Mouse (Mus musculus): ENCODE data around the gene Cttn. TPM values are rescaled to one million over a fixed set of nuclear protein-coding genes. Genes with fewer than 3 reads are reported as not detected.

Cttn gene
- polyA plus RNA-seq, 1 experiment, result 177 TPM

DNA sequence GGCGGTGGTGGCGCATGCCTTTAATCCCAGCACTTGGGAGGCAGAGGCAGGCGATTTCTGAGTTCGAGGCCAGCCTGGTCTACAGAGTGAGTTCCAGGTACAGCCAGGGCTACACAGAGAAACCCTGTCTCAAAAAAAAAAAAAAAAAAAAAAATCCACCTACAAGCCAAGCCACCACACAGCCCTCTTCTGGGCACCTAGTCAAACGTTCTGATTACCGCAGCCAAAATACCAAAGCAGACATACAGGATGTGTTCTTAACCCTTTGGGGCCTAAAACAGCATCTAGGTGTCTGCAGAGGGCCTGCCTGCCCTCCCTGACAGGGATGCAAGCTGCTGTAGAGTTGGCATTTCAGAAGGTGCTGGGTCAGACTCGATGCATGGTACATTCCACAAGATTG lies 8.2 kb downstream of the Cttn start:
- H3K27me3 ChIP-seq (ENCODE audit: control insufficient read depth, insufficient read depth, insufficient read length), result no peaks in the 10 kb centered on the region
- H3ac ChIP-seq (ENCODE audit: control insufficient read depth, insufficient read length, low read depth), result no peak overlapping the region
- no peak overlapping the region for H3K4me3 ChIP-seq (ENCODE audit: insufficient read depth, poor library complexity, severe bottlenecking)
- peaks cover 81% of the 10 kb centered on the region for H3K79me2 ChIP-seq (ENCODE audit: control insufficient read depth, insufficient read depth)
- TF ChIP-seq CEBPB (IDR thresholded peaks at IDR 0.05; ENCODE audit: low read depth) (no peak), MYOG (IDR thresholded peaks at IDR 0.05; ENCODE audit: control insufficient read depth, extremely low read depth, insufficient read length) (no peak), FOSL1 (IDR thresholded peaks at IDR 0.05; ENCODE audit: insufficient read depth, low read length, poor library complexity, severe bottlenecking) (no peak), USF1 (IDR thresholded peaks at IDR 0.05; ENCODE audit: low read depth) (no peak), CTCF (IDR thresholded peaks at IDR 0.05; ENCODE audit: control insufficient read depth, insufficient read depth, insufficient read length) (no peak), MYOD1 (IDR thresholded peaks at IDR 0.05; ENCODE audit: control insufficient read depth, insufficient read length, low read depth) (no peak), MAX (IDR thresholded peaks at IDR 0.05) (no peak)
- H3K36me3 ChIP-seq (ENCODE audit: control insufficient read depth, insufficient read depth), result peaks cover 87% of the 10 kb centered on the region
- peaks cover 29% of the 10 kb centered on the region for H3K79me3 ChIP-seq (ENCODE audit: low read depth)

DNA sequence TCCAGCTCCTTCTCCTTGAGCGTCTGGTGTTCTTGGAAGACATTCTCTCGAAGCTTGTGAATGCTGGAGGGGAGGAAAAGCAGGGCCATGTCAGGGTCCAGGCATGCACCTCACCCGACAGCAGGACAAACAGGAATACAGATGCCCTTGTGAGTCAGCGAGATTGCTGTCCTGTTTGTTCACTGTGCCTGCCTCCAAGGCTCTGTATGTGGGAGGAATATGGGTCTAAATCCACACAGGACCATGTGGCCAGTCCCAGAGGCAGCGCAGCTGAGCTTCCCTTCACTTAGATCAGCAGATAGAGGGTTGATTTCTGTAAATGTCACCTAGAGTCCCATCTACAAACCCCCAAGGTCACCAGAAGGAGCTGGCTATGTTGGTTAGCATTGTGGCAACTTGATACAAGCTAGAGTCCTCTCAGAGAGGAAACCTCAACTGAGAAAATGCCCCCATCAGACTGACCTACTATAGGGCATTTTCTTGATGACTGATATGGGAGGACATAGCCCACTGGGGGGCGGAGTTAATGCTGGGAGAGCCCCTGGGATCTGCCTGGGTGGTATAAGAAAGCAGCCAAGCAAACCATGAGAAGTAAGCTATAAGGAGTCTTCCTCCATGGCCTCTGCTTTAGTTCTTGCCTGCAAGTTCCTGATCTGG lies 9.4 kb downstream of the Cttn start:
- Histone ChIP-seq H3K36me3 (ENCODE audit: control insufficient read depth, insufficient read depth) (peaks cover 91% of the 10 kb centered on the region), H3K79me3 (ENCODE audit: low read depth) (peaks cover 17% of the 10 kb centered on the region), H3K4me3 (ENCODE audit: insufficient read depth, poor library complexity, severe bottlenecking) (no peak overlapping the region), H3K27me3 (ENCODE audit: control insufficient read depth, insufficient read depth, insufficient read length) (no peaks in the 10 kb centered on the region), H3K79me2 (ENCODE audit: control insufficient read depth, insufficient read depth) (peaks cover 69% of the 10 kb centered on the region), H3ac (ENCODE audit: control insufficient read depth, insufficient read length, low read depth) (no peak overlapping the region)
- TF ChIP-seq MAX (IDR thresholded peaks at IDR 0.05), result no peak
- TF ChIP-seq MYOD1 (IDR thresholded peaks at IDR 0.05; ENCODE audit: control insufficient read depth, insufficient read length, low read depth), result no peak
- no peak for TF ChIP-seq CEBPB (IDR thresholded peaks at IDR 0.05; ENCODE audit: low read depth)
- no peak for TF ChIP-seq MYOG (IDR thresholded peaks at IDR 0.05; ENCODE audit: control insufficient read depth, extremely low read depth, insufficient read length)
- no peak for TF ChIP-seq CTCF (IDR thresholded peaks at IDR 0.05; ENCODE audit: control insufficient read depth, insufficient read depth, insufficient read length)
- no peak for TF ChIP-seq USF1 (IDR thresholded peaks at IDR 0.05; ENCODE audit: low read depth)
- TF ChIP-seq FOSL1 (IDR thresholded peaks at IDR 0.05; ENCODE audit: insufficient read depth, low read length, poor library complexity, severe bottlenecking), result no peak

DNA sequence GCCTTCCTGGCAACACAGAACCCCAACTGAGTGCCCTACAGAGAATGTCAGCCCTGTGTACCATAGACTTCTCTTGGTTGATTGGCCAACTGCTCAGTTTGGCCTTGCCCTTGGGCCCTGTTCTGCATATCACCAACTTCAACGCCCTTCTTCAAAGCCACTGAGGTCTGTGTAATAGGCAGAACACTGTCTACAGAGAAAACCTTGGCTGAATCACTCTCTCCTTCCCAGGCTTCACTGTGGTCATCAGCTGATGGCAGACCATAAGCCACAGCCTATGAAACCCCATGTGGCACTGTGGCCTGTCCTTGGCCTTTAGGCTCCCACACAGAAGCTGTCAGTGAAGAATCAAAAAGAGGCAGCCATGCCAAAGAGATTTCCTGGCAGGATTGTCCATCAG lies 11.9 kb downstream of the Cttn start:
- H3K36me3 ChIP-seq (ENCODE audit: control insufficient read depth, insufficient read depth), result peaks cover 95% of the 10 kb centered on the region
- H3K79me3 ChIP-seq (ENCODE audit: low read depth), result peaks cover 9% of the 10 kb centered on the region
- TF ChIP-seq USF1 (IDR thresholded peaks at IDR 0.05; ENCODE audit: low read depth) (no peak), CTCF (IDR thresholded peaks at IDR 0.05; ENCODE audit: control insufficient read depth, insufficient read depth, insufficient read length) (no peak), MYOG (IDR thresholded peaks at IDR 0.05; ENCODE audit: control insufficient read depth, extremely low read depth, insufficient read length) (no peak)
- H3K27me3 ChIP-seq (ENCODE audit: control insufficient read depth, insufficient read depth, insufficient read length), result no peaks in the 10 kb centered on the region
- peaks cover 47% of the 10 kb centered on the region for H3K79me2 ChIP-seq (ENCODE audit: control insufficient read depth, insufficient read depth)
- H3ac ChIP-seq (ENCODE audit: control insufficient read depth, insufficient read length, low read depth), result no peak overlapping the region
- no peak overlapping the region for H3K4me3 ChIP-seq (ENCODE audit: insufficient read depth, poor library complexity, severe bottlenecking)

DNA sequence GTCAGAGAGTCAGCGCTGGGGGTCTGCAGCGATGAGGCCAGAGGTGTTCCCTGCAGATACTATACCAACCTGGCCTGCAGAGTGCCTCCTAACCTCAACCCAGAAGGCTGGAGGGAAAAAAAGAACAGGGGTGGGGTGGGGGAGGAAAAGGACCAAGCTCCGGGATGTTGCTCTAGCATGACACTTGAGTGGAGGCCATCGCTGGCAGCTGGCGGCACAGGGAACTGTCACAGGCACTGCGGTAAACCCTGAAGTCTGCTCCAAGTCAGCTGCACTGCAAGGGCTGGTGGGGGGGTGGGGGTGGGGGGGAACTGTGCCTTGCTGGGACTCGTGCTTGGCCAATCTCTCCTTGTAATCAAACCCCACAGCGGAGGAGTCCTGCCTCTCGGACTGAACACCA lies 20.1 kb downstream of the Cttn start:
- TF ChIP-seq CEBPB (IDR thresholded peaks at IDR 0.05; ENCODE audit: low read depth), result no peak
- TF ChIP-seq MAX (IDR thresholded peaks at IDR 0.05), result no peak
- no peak for TF ChIP-seq USF1 (IDR thresholded peaks at IDR 0.05; ENCODE audit: low read depth)
- TF ChIP-seq MYOD1 (IDR thresholded peaks at IDR 0.05; ENCODE audit: control insufficient read depth, insufficient read length, low read depth), result no peak
- no peak for TF ChIP-seq MYOG (IDR thresholded peaks at IDR 0.05; ENCODE audit: control insufficient read depth, extremely low read depth, insufficient read length)
- TF ChIP-seq FOSL1 (IDR thresholded peaks at IDR 0.05; ENCODE audit: insufficient read depth, low read length, poor library complexity, severe bottlenecking), result no peak
- no peak for TF ChIP-seq CTCF (IDR thresholded peaks at IDR 0.05; ENCODE audit: control insufficient read depth, insufficient read depth, insufficient read length)
- Histone ChIP-seq H3K79me3 (ENCODE audit: low read depth) (peaks cover 10% of the 10 kb centered on the region), H3K36me3 (ENCODE audit: control insufficient read depth, insufficient read depth) (peaks cover 68% of the 10 kb centered on the region), H3ac (ENCODE audit: control insufficient read depth, insufficient read length, low read depth) (no peak overlapping the region), H3K79me2 (ENCODE audit: control insufficient read depth, insufficient read depth) (peaks cover 17% of the 10 kb centered on the region), H3K4me3 (ENCODE audit: insufficient read depth, poor library complexity, severe bottlenecking) (no peak overlapping the region), H3K27me3 (ENCODE audit: control insufficient read depth, insufficient read depth, insufficient read length) (no peaks in the 10 kb centered on the region)

DNA sequence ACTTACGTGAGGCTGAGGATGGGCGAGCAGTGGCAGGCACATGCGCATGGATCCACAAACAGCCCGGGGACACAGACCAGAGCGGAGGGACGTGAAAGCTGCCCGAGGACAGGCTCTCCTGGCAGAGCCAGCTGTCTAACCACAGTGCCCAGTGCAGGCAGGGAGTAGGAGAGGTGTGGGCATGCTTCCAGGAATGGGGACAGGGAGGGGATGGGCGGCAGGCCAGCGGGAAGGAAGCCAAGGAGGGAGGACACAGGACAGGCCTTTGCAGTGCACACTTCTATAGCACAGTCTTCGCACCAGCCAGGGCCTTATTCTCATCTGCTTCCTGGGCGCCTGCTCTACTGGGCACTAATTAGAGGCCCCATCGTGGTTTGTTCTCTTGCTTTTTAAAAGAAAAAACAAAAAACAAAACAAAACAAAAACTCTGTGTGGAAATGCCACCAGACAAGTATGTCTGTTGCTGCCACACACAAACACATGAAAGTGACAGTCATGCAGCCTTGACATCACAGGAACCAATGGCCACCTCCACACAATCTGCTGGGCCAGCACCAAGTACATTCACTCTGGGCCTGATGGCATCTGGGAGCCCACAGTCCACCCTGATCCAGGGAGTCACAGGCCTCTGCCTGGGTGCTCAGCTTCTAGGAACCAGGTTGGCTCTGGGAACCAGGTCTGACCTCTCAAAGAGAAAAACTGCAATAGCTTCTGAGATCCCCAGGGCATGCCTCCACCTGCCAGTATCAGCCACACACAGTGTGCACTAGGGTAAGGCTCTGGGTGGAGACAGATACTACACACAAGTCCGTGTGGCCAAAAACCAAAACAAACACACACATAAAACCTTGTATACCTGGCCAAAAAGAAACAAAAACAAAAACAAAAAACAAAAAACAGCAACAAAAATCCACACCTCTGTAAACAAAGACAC lies 20.9 kb downstream of the Cttn start:
- H3K36me3 ChIP-seq (ENCODE audit: control insufficient read depth, insufficient read depth), result peaks cover 68% of the 10 kb centered on the region
- H3K79me3 ChIP-seq (ENCODE audit: low read depth), result peaks cover 14% of the 10 kb centered on the region
- H3K27me3 ChIP-seq (ENCODE audit: control insufficient read depth, insufficient read depth, insufficient read length), result no peaks in the 10 kb centered on the region
- peak; percentile 73 for TF ChIP-seq MYOD1 (IDR thresholded peaks at IDR 0.05; ENCODE audit: control insufficient read depth, insufficient read length, low read depth)
- TF ChIP-seq CEBPB (IDR thresholded peaks at IDR 0.05; ENCODE audit: low read depth), result no peak
- TF ChIP-seq MAX (IDR thresholded peaks at IDR 0.05), result no peak
- peaks cover 25% of the 10 kb centered on the region for H3K79me2 ChIP-seq (ENCODE audit: control insufficient read depth, insufficient read depth)
- no peak overlapping the region for H3K4me3 ChIP-seq (ENCODE audit: insufficient read depth, poor library complexity, severe bottlenecking)
- H3ac ChIP-seq (ENCODE audit: control insufficient read depth, insufficient read length, low read depth), result peak overlapping the region; percentile 22

Data from C2C12 (cell line).